Mouse (Mus musculus) ES-Bruce4 (cell line): ENCODE data around the gene AC109138.7. TPM values are rescaled to one million over a fixed set of nuclear protein-coding genes. Genes with fewer than 3 reads are reported as not detected.

Experiments used
- H3K27ac ChIP-seq: 2 replicates; pipeline ENCODE4 v1.5.1; 2012; ENCODE audit warnings: low read length, inconsistent platforms; ENCODE audit not compliant: insufficient read depth
- H3K27me3 ChIP-seq: 2 replicates; pipeline ENCODE4 v1.6.1; 2012; ENCODE audit warnings: mild to moderate bottlenecking, low read length, inconsistent platforms; ENCODE audit not compliant: control insufficient read depth, poor library complexity, insufficient read depth, severe bottlenecking
- H3K36me3 ChIP-seq: 2 replicates; pipeline ENCODE4 v1.6.1; 2012; ENCODE audit warnings: inconsistent platforms, mild to moderate bottlenecking, low read length, moderate library complexity; ENCODE audit not compliant: control insufficient read depth, poor library complexity, insufficient read depth, severe bottlenecking
- H3K4me1 ChIP-seq: one replicate; pipeline ENCODE4 v1.8.1; 2011; ENCODE audit warnings: low read length; ENCODE audit not compliant: control insufficient read depth, insufficient read depth
- H3K4me3 ChIP-seq: 2 replicates; pipeline ENCODE4 v1.5.1; 2011; ENCODE audit warnings: low read depth, mild to moderate bottlenecking, low read length
- H3K9ac ChIP-seq: 2 replicates; pipeline ENCODE4 v1.6.1; 2012; ENCODE audit warnings: low read depth, mild to moderate bottlenecking, inconsistent platforms; ENCODE audit not compliant: poor library complexity, severe bottlenecking
- H3K9me3 ChIP-seq: replicated peaks from 2 replicates; pipeline ENCODE4 v1.6.1; 2012; ENCODE audit warnings: mild to moderate bottlenecking, low read length, inconsistent platforms; ENCODE audit not compliant: control insufficient read depth, poor library complexity, insufficient read depth, severe bottlenecking
- CTCF ChIP-seq: IDR thresholded peaks from one replicate; pipeline ENCODE4 v1.8.1; 2011; ENCODE audit warnings: low read depth, low read length
- EP300 ChIP-seq: IDR thresholded peaks from 2 replicates; pipeline ENCODE4 v1.6.1; 2011; ENCODE audit warnings: low read depth, low read length; ENCODE audit not compliant: insufficient read depth
- POLR2A ChIP-seq: IDR thresholded peaks from one replicate; pipeline ENCODE4 v1.8.1; 2011; ENCODE audit warnings: low read length; ENCODE audit not compliant: insufficient read depth
- polyA plus RNA-seq: library from polyadenylated mRNA; stranded (reverse); fragments of >200 nt; gene quantifications from 2 replicates; pipeline ENCODE4 v1.2.4, GENCODE M21; 2011; ENCODE audit warnings: low read depth; ENCODE audit not compliant: missing spikeins, insufficient read depth, insufficient read length

The AC109138.7 gene
- polyA plus RNA-seq, 1 experiment: not detected

- no peak overlapping the region for H3K4me3 ChIP-seq
- H3K27me3 ChIP-seq: no peaks in the 10 kb centered on the region
- H3K36me3 ChIP-seq: peaks cover 9% of the 10 kb centered on the region
- no peaks in the 10 kb centered on the region for H3K4me1 ChIP-seq
- no peak overlapping the region for H3K9ac ChIP-seq
- H3K27ac ChIP-seq: no peak overlapping the region
- no peak for TF ChIP-seq EP300
- TF ChIP-seq CTCF: no peak
- TF ChIP-seq POLR2A: no peak
- no peaks in the 10 kb centered on the region for H3K9me3 ChIP-seq
Observed at GRCm38 (mm10) chr19:4203604-4204326, 10.4 kb upstream of the AC109138.7 start.

GRCm38 (mm10) chr19:4204889-4205288 is 9.3 kb upstream of the AC109138.7 start:
- H3K4me1 ChIP-seq: no peaks in the 10 kb centered on the region
- no peaks in the 10 kb centered on the region for H3K27me3 ChIP-seq
- no peaks in the 10 kb centered on the region; the same call in 1 of the 2 replicates for H3K36me3 ChIP-seq

DNA sequence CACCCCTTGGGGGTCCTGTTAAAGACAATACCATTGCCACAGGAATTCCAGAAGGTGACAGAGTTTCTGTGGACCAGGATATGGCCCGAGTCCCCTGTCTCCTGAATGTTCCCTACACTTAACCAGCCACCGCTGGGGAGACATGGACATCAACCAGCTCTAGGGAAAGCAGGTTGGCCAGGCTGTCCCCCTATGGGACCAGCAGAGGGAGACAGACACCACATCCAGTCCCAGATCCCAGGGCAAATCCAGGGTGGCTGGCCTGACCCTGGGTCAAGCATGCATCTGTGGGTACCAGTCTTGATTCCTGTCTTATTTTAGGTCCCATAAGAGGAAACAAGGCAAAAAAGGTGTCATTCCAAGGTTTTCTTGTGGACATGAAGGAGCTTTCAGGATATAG is 7.2 kb upstream of the AC109138.7 start:
- Histone ChIP-seq H3K4me3 (no peak overlapping the region), H3K36me3 (no peaks in the 10 kb centered on the region), H3K9ac (no peak overlapping the region), H3K27me3 (no peaks in the 10 kb centered on the region), H3K4me1 (no peaks in the 10 kb centered on the region), H3K9me3 (no peaks in the 10 kb centered on the region), H3K27ac (no peak overlapping the region)
- peak; percentile 44; the same call in 1 of the 2 replicates for TF ChIP-seq EP300
- peak; percentile 98 for TF ChIP-seq CTCF
- TF ChIP-seq POLR2A: no peak

More at GRCm38 (mm10) chr19:4204889-4205288, 9.3 kb upstream of the AC109138.7 start:
- no peak overlapping the region for H3K9ac ChIP-seq
- no peak overlapping the region for H3K27ac ChIP-seq
- H3K4me3 ChIP-seq: no peak overlapping the region
- TF ChIP-seq CTCF: no peak
- no peak for TF ChIP-seq POLR2A
- no peak for TF ChIP-seq EP300
- H3K9me3 ChIP-seq: no peaks in the 10 kb centered on the region

GRCm38 (mm10) chr19:4208563-4208962 is 5.6 kb upstream of the AC109138.7 start:
- Histone ChIP-seq H3K27ac (no peak overlapping the region), H3K9ac (no peak overlapping the region), H3K36me3 (no peaks in the 10 kb centered on the region), H3K4me3 (no peak overlapping the region), H3K9me3 (no peaks in the 10 kb centered on the region), H3K27me3 (no peaks in the 10 kb centered on the region), H3K4me1 (no peaks in the 10 kb centered on the region)
- TF ChIP-seq EP300 (no peak), CTCF (no peak), POLR2A (no peak)

- no peak overlapping the region for H3K4me3 ChIP-seq
- no peak overlapping the region for H3K27ac ChIP-seq
- H3K27me3 ChIP-seq: peaks cover 13% of the 10 kb centered on the region
- no peak overlapping the region for H3K9ac ChIP-seq
- no peaks in the 10 kb centered on the region for H3K36me3 ChIP-seq
- H3K4me1 ChIP-seq: no peaks in the 10 kb centered on the region
- H3K9me3 ChIP-seq: no peaks in the 10 kb centered on the region
- TF ChIP-seq POLR2A (no peak), EP300 (no peak), CTCF (no peak)
Observed at GRCm38 (mm10) chr19:4211891-4212588, 2.1 kb upstream of the AC109138.7 start.

DNA sequence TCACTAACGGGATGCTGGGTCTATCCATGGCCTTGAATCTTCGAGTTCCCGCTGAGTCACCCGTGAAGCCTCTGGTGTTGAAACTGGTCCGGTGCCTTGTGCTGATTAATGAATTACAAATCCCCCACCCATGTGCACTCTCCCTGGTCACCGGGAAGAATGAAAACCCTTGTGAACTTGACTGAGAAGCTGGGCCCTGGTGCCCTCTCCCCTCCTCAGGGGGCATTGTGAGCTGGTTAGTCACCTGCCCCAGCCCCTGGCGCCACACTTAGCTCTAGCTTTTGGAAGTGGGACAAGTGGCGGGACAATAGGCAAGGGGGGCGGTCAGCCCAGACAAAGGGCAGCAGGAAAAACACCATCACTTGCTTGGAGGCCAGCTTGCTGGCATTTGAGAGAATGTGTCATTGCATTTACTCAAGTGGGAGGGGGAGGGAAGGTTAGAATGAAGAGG is 608 bp upstream of the AC109138.7 start:
- H3K27me3 ChIP-seq: peaks cover 13% of the 10 kb centered on the region
- H3K27ac ChIP-seq: no peak overlapping the region
- no peaks in the 10 kb centered on the region for H3K9me3 ChIP-seq
- no peak for TF ChIP-seq EP300
- no peak for TF ChIP-seq CTCF
- TF ChIP-seq POLR2A: no peak
- H3K4me1 ChIP-seq: no peaks in the 10 kb centered on the region
- H3K9ac ChIP-seq: no peak overlapping the region; the same call in 1 of the 2 replicates
- H3K4me3 ChIP-seq: peak overlapping the region; percentile 62
- no peaks in the 10 kb centered on the region for H3K36me3 ChIP-seq
